Mouse (Mus musculus) urinary bladder, postnatal 14 days (tissue): ENCODE measurements at regions not wholly inside any gene's neighbourhood (a gene's known extent, or its start where the extent isn't known, plus 50 kb on each side); places are given as distances from the start of the nearest gene placed in this dataset.

Experiments used
- DNase-seq: peaks from one replicate; pipeline ENCODE4 v3.0.0; 2021; ENCODE audit warnings: low spot score

GRCm38 (mm10) chr1:157957506-157957905 lies 398.6 kb downstream of the Brinp2 start:
- no peak for DNase-seq

- DNase-seq: no peak
Measured at GRCm38 (mm10) chr1:157964461-157964860, 391.7 kb downstream of the Brinp2 start.

GRCm38 (mm10) chr1:157969635-157970111 lies 386.5 kb downstream of the Brinp2 start:
- DNase-seq: no peak

GRCm38 (mm10) chr1:157973373-157974232 lies 382.5 kb downstream of the Brinp2 start:
- no peak for DNase-seq

- no peak for DNase-seq
Measured at GRCm38 (mm10) chr1:157974656-157975055, 381.5 kb downstream of the Brinp2 start.

GRCm38 (mm10) chr1:158019161-158019560 lies 337.0 kb downstream of the Brinp2 start:
- no peak for DNase-seq

GRCm38 (mm10) chr1:158039756-158040155 lies 316.4 kb downstream of the Brinp2 start:
- no peak for DNase-seq

- no peak for DNase-seq
Measured at GRCm38 (mm10) chr1:158040334-158040733, 315.8 kb downstream of the Brinp2 start.

GRCm38 (mm10) chr1:158052644-158053043 lies 303.5 kb downstream of the Brinp2 start:
- no peak for DNase-seq

GRCm38 (mm10) chr1:158054961-158055360 lies 301.2 kb downstream of the Brinp2 start:
- DNase-seq: no peak

- DNase-seq: no peak
Measured at GRCm38 (mm10) chr1:158056994-158057630, 299.0 kb downstream of the Brinp2 start.

GRCm38 (mm10) chr1:158057789-158058188 lies 298.3 kb downstream of the Brinp2 start:
- no peak for DNase-seq

- DNase-seq: no peak
Measured at GRCm38 (mm10) chr1:158061995-158062394, 294.1 kb downstream of the Brinp2 start.

GRCm38 (mm10) chr1:158082181-158082580 lies 273.9 kb downstream of the Brinp2 start:
- DNase-seq: no peak

- no peak for DNase-seq
Measured at GRCm38 (mm10) chr1:158085856-158086255, 270.3 kb downstream of the Brinp2 start.

- DNase-seq: no peak
Measured at GRCm38 (mm10) chr1:158097500-158097899, 258.6 kb downstream of the Brinp2 start.

GRCm38 (mm10) chr1:158119708-158120107 lies 236.4 kb downstream of the Brinp2 start:
- DNase-seq: no peak

GRCm38 (mm10) chr1:158124902-158125301 lies 231.2 kb downstream of the Brinp2 start:
- DNase-seq: no peak

GRCm38 (mm10) chr1:158126272-158126671 lies 229.9 kb downstream of the Brinp2 start:
- no peak for DNase-seq

- DNase-seq: no peak
Measured at GRCm38 (mm10) chr1:158129243-158129770, 226.8 kb downstream of the Brinp2 start.

- no peak for DNase-seq
Measured at GRCm38 (mm10) chr1:158147525-158147924, 208.6 kb downstream of the Brinp2 start.

- DNase-seq: no peak
Measured at GRCm38 (mm10) chr1:158148035-158148434, 208.1 kb downstream of the Brinp2 start.

GRCm38 (mm10) chr1:158161111-158161510 lies 195.0 kb downstream of the Brinp2 start:
- no peak for DNase-seq
